Mouse (Mus musculus): ENCODE data around the gene Pde6c.

The Pde6c gene

DNA sequence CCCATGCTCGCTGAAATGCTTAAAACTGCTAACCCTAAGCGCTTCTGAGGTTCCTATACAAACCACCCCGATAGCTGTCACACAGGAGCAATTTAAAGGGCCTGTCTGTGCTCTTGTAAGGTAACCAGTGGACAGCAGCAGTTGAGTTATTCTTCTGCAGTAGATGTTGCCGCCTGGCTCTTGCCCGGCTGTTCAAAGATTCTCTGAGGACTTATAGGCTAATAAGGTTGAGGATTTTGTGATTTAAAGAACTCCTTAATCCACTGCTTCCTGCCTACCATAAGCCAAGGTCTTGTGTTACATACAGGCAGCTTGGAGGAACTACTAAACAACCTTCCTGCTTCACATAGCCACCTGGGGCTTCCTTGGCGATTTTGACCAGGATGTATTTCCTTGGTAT is at the start of gene Pde6c:
Gene Pde6c (plus strand): TSS at position 301 of the 400 bp plus-strand sequence.
- no peak for DNase-seq (ENCODE audit: low read depth, low spot score)

DNA sequence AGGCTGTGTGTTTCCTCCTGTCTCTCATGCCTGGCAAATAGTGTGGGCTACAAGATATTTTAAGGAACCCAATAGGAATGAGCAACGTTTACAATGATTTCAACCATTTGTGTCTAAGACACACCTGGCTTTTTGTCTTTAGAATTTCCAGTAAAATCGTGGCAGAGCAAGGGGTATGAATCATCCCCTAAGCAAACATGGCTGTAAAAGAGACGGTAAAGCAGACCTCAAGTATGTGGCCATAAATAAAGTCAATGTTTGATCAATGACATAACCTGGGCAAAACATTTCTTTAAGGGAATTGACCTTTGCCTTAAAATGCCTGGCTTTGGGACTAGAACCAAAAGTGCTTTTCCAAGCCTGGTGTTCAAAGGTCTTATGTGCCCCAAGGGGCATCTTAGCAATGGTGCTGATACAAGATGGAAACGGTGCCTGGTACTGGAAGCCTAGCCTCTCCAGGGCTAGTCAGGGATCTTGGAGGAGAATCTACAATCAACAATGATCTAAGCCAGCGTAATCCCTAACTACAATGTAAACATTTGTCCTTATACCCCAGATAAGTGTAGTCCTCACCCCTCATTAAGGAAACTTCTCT is 49.6 kb upstream of the Pde6c start:
- no peak for DNase-seq (ENCODE audit: low read depth, low spot score)

GRCm38 (mm10) chr19:38085841-38086240 is 46.7 kb upstream of the Pde6c start:
- no peak for DNase-seq (ENCODE audit: low read depth, low spot score)

DNA sequence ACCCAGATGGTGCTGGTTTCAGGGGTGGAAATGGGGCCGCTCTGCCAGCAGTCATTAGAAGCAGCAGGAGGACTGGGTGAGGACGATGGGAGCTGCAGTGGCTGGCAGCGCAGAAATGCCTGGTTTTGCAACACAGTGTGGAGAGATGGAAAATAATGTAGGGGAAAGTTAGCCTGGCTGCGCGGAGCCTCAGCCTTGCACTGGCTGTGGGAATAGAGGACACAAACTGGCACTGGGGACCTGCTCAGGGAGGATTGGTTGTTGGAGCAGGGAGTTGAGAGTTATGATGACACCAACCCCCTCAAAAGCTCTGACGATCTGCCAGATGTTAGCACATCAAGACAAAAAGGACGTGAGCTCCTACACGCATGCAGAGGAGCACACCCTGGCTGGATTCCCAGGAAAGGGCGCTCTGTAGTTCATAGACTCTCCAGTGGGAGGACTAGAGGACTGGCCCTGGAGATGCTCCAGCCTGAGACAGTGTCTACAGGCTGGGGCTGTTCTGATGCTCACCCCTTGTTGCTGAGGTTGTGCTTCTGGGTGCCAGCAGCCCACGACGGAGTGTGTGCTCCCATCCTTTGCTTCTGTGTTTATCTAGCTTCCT is 45.5 kb upstream of the Pde6c start:
- no peak for DNase-seq (ENCODE audit: low read depth, low spot score)

DNA sequence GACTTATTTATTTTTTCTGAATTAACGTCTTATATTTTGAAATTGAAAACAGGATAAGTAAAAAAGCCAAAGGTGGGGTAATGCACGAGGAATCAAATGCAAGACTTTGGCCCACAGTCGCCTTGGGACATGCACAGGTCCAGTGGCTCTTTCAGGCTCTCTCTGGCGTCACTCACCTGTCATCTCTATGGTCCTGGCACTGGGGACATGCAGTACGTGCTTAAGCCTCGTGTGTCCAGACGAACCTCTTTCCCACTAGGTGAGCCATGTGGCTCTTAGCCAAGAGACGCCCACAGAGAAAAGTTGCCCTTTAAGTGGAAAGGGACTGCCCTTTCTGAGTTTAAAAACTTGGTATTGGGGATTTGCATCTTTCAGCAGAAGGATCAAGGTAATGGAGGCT is 43.2 kb upstream of the Pde6c start:
- DNase-seq (ENCODE audit: low read depth, low spot score): no peak

DNA sequence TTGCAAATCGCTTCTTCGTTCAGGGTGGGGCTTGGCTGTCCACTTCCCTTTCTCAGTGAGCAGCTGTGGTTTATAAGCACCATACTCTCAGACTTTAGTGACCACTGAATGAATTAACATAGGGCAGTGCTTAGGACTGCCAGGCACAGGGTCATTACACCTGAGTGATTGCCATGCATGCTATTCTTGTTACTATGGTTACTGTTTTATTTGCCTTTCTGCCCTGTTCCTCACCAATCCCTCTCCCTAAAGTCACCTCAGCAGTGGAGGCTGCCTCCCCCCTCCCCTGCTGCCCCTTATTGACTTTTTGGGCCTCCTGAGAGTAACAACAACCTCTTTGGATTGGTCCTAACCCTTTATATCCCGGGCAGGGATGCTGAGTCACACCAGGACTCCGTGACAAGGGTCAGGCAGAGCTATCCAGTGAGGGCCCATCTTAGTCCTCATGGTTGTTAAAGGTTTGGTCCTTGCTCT is 41.0 kb upstream of the Pde6c start:
- peak; percentile 20 for DNase-seq (ENCODE audit: low read depth, low spot score)

DNA sequence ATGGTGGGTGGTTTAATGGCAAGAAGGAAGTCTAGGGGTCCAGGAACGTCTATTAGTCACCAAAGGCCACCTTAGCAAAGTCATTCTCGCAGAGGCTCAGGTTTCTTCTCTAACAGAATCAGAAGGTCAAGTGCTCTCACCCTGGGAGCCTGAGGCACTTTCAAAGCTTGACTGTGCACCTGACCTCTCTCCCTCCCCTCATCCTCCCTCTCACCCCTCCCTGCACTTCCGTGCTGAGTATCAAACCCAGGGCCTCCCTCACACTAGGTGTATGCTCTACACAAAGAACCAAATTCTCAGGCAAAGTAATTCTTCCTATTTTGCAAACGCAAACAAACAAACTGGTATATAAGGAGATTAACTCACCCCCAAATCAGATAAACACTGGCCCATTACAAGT is 36.4 kb upstream of the Pde6c start:
- no peak for DNase-seq (ENCODE audit: low read depth, low spot score)

- DNase-seq (ENCODE audit: low read depth, low spot score): peak; percentile 9
Measured at GRCm38 (mm10) chr19:38096858-38097758, 35.5 kb upstream of the Pde6c start, which contains the start of gene Ffar4. TSS of gene Ffar4 (plus strand) at chr19:38097071.

- DNase-seq (ENCODE audit: low read depth, low spot score): no peak
Measured at GRCm38 (mm10) chr19:38107871-38108270, 24.7 kb upstream of the Pde6c start.

DNA sequence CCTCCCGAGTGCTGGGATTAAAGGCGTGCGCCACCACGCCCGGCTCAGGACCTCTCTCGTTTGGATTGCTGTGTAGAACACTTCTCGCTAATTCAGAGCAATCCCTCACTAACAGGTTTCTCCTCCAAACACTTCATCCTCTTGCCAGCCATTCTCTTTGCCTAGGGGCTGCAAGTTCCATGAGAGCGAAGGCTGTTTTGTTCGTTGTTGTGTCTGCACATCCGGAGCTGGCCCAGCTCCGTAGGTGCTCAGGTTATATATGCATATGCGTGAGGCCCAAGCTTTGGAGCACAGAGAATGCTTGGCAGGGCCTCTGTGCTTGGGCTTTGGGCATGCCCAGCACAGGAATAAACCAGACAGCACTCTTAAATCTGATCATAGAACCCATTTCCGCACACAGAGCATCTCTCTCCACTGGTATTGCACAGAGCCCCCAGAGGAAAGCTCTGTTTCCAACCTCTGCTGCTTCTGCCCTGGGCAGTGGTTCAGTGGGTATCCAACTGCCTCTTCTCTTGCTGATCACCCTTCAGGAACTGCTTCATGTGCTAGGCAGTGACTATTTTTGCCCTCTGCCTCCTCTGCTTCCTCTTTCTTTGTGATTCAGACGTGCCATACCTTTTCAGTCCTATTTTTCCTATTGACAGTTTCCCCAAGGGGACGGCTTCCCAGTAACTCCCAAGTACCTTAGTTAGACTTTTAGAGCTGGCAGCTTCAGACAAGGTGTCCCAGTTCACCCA is 22.9 kb upstream of the Pde6c start:
- no peak for DNase-seq (ENCODE audit: low read depth, low spot score)

DNA sequence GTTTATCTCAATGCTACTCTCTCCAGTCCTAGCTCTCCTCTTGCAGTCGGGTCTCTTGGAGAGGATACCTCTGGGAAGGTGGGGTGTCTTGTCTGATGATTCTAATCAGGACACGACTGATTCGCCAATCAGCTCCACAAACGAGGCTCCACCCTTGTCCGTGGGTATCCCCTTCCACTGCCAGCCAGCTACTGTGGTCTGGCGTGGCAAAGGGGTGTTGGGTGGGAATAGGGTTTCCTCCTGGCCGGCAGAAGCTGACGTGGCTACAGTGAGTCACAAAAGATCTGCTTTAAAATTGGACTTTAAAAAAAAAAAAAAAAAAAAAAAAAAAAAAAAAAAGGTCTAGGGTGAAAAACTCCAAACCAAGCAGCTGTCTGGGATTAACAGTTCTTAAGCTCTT is 21.5 kb upstream of the Pde6c start:
- DNase-seq (ENCODE audit: low read depth, low spot score): no peak

DNA sequence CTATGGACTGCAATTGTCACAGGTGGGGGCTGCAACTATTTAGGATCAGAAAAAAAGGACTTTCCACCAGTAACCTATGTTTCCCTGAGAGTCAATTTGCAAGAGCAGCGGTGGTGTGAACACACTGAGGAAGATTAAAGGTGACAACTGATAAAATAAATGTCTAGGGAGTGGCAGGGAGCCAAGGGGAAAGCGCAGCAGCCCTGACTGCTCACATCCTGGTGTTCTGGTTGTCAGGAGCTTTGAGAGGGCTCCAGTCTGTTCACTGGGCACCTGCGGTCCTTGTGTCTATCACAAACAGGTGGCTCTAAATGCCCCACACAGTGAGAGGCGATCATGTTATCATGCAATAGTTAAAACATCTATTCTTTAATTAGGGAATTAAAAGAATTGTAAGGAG is 20.0 kb upstream of the Pde6c start:
- DNase-seq (ENCODE audit: low read depth, low spot score): no peak

DNA sequence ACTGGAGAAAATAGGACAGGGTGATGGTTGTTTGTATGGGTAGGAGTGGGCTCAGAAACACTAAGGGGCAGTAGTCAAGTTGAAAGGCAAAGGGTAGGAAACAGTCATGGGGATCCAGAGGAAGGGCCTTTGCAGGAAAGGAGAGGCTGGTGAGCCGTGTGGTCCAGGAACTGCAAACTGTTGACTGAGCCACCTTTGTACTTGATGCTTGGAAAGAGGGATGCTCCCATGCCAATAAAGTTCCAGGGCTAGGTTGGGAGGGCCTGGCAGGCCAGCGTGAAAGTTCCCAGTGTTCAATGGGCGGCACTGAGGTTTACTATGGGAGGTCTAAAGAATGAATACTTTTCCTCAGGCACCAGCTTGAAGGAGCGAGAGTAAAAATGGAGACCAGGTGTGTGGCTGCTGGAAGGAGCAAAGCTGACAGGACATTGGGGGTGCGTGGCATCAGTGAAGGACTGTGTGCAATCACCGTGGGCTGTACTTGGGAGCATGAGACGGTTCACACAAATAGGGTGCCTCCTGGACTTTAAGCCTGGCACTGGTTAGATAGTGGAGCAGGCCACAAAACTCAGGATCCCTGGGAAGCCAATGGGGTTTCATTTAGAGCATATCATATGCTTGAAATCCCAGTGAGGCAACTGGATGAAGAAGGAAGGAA is 17.6 kb upstream of the Pde6c start:
- DNase-seq (ENCODE audit: low read depth, low spot score): no peak

- no peak for DNase-seq (ENCODE audit: low read depth, low spot score)
Measured at GRCm38 (mm10) chr19:38120123-38120760, 12.3 kb upstream of the Pde6c start.

DNA sequence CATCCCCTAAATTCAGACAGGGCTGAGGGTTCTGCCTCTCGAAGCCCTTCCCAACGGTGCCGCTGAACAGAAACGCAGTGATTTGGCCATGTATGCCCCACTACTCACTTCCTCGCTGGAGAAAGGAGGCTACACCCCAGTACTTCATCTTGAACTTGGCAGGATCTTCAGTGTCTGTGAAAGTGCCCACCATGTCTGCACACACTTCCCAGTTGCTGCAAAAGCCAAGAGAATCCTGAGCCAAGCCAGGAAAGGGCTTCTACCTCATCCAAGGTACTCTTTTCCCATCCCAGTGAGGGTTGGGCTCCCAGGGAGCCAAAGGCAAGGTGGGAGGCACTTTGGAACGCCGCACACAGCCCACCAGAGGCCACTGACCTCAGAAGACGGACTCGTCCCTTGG is 8.7 kb upstream of the Pde6c start:
- DNase-seq (ENCODE audit: low read depth, low spot score): no peak

DNA sequence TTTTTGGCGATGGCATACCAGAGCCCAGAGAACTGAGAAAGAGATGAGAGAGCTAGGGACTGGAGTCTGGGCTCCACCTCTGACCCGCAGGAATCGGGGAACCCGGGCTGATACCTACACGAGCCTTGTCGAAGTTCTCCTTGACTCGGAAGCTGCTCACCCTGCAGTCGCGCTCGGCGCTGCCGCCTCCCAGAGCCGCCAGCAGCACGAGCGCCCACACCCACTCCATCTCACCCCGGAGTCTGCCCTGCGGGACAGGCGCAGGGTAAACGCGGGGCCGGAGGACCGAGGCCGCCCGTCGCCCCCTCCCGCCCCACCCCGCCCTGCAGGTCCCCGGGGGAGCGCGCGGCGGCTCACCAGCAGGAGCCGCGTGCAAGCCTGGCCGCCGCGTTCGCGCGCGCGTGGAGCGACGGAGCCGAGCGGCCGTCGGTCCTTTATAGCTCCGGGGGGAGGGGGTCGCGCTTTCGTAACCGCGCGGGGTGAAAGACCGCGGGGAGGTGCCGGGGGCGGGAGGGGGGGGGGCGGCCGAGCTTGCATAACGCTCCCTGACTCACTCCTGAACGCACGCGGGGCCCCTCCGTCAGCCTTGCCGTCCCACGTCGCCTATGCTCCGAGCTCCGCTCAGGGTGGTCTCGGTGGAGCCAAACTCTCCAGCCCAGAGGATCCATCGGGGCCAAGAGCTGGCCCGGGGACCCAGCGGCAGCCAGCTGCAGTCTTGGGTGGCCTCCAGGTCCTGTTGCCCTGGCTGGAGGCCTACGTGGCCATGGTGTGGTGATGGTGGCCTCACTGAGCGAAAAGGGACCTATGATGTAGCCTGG is 8.0 kb upstream of the Pde6c start:
- peak; percentile 31 for DNase-seq (ENCODE audit: low read depth, low spot score)

DNA sequence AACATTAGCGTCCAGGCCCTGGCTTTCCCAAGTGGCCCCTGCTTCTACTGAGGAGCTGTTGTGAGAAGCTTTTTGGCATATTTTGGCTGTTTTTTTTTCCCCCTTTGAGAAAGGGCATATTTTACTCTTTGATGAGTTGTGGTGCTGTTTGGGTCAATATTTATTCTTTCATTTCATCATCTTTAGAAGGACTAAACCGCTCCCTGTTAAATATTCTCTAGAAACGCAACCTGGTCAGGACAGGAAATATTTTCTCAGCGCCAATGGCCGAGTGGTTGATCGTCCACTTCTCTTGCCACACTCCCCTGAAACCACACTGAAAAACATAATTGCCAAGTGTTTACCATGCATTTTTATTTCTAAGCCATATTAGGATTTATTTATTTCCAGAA is 7.4 kb upstream of the Pde6c start, which contains the start of gene Rbp4:
Gene Rbp4 (minus strand): TSS at position 63 of the 392 bp plus-strand sequence.
- DNase-seq (ENCODE audit: low read depth, low spot score): no peak

- no peak for DNase-seq (ENCODE audit: low read depth, low spot score)
Measured at GRCm38 (mm10) chr19:38126656-38127055, 5.9 kb upstream of the Pde6c start.

- no peak for DNase-seq (ENCODE audit: low read depth, low spot score)
Measured at GRCm38 (mm10) chr19:38133986-38134385, 1.4 kb downstream of the Pde6c start.

- DNase-seq (ENCODE audit: low read depth, low spot score): no peak
Measured at GRCm38 (mm10) chr19:38134806-38135205, 2.2 kb downstream of the Pde6c start.
